Mouse (Mus musculus) bone marrow, adult 2 months (tissue): ENCODE data around the gene Gm42906. TPM values are rescaled to one million over a fixed set of nuclear protein-coding genes. Genes with fewer than 3 reads are reported as not detected.

ENCODE experiments used
- H3K27ac ChIP-seq: fragments of 200-500 bp; 2 replicates; pipeline ENCODE4 v1.5.1; 2012; ENCODE audit warnings: low read depth, mild to moderate bottlenecking, control low read depth, inconsistent platforms, low read length; ENCODE audit not compliant: control insufficient read depth, poor library complexity, insufficient read depth
- H3K4me1 ChIP-seq: fragments of 200-500 bp; 2 replicates; pipeline ENCODE4 v1.6.1; 2011; ENCODE audit warnings: low read length; ENCODE audit not compliant: control insufficient read depth, insufficient read depth
- H3K4me3 ChIP-seq: fragments of 200-500 bp; replicated peaks from 2 replicates; pipeline ENCODE3; 2011; ENCODE audit warnings: mild to moderate bottlenecking, low read depth, low read length, control low read depth; ENCODE audit not compliant: control insufficient read depth
- CTCF ChIP-seq: fragments of 200-500 bp; IDR thresholded peaks from 2 replicates; pipeline ENCODE4 v1.5.1; 2011; ENCODE audit warnings: low read length, control low read depth; ENCODE audit not compliant: control insufficient read depth, insufficient read depth
- POLR2A ChIP-seq: fragments of 200-500 bp; IDR thresholded peaks from 2 replicates; pipeline ENCODE4 v1.6.1; 2011; ENCODE audit warnings: low read depth, mild to moderate bottlenecking, control low read depth, low read length, borderline replicate concordance; ENCODE audit not compliant: control insufficient read depth
- WGBS: fragments of 180-500 bp; shearing (Covaris S2); methylation state at CpG from one replicate; pipeline ENCODE4 v1.1.7; 2018; 5-methylcytosine and 5-hydroxymethylcytosine counted together
- polyA plus RNA-seq: library from polyadenylated mRNA; stranded (reverse); fragments of >200 nt; gene quantifications from 2 replicates; pipeline ENCODE4 v1.2.4, GENCODE M21; 2011; ENCODE audit warnings: low replicate concordance; ENCODE audit not compliant: missing spikeins, insufficient read depth, insufficient read length

Gene Gm42906
- polyA plus RNA-seq, 1 experiment: not detected

- Histone ChIP-seq H3K27ac (no peak overlapping the region), H3K4me3 (no peak overlapping the region), H3K4me1 (no peaks in the 10 kb centered on the region)
- WGBS: 81% methylated on average over 7 of the region's 7 CpGs
- TF ChIP-seq CTCF (no peak), POLR2A (no peak)
These were observed 316.7 kb downstream of the Gm42906 start for GRCm38 (mm10) chr5:151111080-151111871.

GRCm38 (mm10) chr5:151110461-151110908, 317.5 kb downstream of the Gm42906 start:
- Histone ChIP-seq H3K27ac (no peak overlapping the region), H3K4me1 (no peaks in the 10 kb centered on the region), H3K4me3 (no peak overlapping the region)
- no peak for TF ChIP-seq CTCF
- TF ChIP-seq POLR2A: no peak
- WGBS: 63% methylated on average over 6 of the region's 6 CpGs

GRCm38 (mm10) chr5:151109822-151110221, 318.1 kb downstream of the Gm42906 start:
- no peak overlapping the region for H3K4me3 ChIP-seq
- no peak for TF ChIP-seq CTCF
- no peak overlapping the region for H3K27ac ChIP-seq
- 33% methylated on average over 2 of the region's 2 CpGs for WGBS
- H3K4me1 ChIP-seq: no peaks in the 10 kb centered on the region

- no peak overlapping the region for H3K27ac ChIP-seq
- no peak for TF ChIP-seq POLR2A
- TF ChIP-seq CTCF: no peak
- H3K4me1 ChIP-seq: no peaks in the 10 kb centered on the region
- no peak overlapping the region for H3K4me3 ChIP-seq
- WGBS: 74% methylated on average over 7 of the region's 7 CpGs
These were observed 319.0 kb downstream of the Gm42906 start for GRCm38 (mm10) chr5:151108955-151109354.

DNA sequence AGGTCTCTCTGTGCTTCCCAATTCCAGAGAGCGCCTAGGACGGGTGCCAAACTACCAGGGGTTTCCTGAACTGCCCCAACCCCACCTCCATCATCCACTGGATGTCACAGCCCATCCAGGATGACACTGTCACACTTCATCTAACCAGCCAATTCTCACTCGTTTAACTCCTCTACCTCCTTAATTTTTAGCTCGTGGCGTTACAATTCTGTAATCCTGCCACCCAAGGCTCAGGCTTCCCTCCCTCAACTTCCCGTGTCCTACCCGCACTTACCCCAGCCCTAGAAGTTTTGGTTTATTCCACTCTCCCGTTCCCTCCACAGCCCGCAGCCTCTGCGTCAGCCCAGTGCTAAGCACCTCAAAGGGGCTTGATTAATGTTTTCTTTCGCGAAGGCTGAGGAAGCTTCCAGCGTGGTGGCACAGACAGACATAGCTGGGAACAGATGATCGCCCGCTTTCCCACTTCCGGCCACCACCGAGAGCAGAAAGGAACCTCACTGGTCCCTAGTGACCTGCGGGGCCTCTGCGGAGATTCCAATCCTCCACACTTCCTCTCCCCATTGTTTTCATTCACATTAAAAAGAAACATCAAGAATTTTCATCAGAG, 319.6 kb downstream of the Gm42906 start:
- no peak overlapping the region for H3K27ac ChIP-seq
- H3K4me3 ChIP-seq: no peak overlapping the region
- WGBS: 16% methylated on average over 19 of the region's 19 CpGs
- H3K4me1 ChIP-seq: no peaks in the 10 kb centered on the region
- no peak for TF ChIP-seq POLR2A
- no peak for TF ChIP-seq CTCF

DNA sequence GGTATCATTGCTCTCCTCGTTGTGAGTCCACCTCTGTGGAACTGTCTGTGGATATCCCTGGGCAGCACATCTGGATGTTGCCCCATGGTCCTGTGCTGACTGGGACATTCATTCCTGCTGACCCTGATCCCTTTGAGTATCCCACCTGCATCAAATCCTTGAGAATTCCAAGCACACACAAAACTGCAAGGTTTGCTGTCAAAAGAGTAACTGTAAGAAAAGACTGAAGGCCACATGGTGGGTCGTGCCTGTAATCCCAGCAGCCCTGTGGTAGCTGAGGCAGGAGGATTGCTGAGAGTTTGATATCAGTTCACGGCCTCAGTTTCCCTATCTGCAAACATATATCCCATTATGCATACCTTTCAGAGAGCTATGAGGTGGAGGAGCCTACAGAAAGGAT, 321.1 kb downstream of the Gm42906 start:
- Histone ChIP-seq H3K4me3 (no peak overlapping the region), H3K27ac (no peak overlapping the region), H3K4me1 (no peaks in the 10 kb centered on the region)
- 72% methylated on average over 3 of the region's 3 CpGs for WGBS
- TF ChIP-seq CTCF: no peak
- TF ChIP-seq POLR2A: no peak

DNA sequence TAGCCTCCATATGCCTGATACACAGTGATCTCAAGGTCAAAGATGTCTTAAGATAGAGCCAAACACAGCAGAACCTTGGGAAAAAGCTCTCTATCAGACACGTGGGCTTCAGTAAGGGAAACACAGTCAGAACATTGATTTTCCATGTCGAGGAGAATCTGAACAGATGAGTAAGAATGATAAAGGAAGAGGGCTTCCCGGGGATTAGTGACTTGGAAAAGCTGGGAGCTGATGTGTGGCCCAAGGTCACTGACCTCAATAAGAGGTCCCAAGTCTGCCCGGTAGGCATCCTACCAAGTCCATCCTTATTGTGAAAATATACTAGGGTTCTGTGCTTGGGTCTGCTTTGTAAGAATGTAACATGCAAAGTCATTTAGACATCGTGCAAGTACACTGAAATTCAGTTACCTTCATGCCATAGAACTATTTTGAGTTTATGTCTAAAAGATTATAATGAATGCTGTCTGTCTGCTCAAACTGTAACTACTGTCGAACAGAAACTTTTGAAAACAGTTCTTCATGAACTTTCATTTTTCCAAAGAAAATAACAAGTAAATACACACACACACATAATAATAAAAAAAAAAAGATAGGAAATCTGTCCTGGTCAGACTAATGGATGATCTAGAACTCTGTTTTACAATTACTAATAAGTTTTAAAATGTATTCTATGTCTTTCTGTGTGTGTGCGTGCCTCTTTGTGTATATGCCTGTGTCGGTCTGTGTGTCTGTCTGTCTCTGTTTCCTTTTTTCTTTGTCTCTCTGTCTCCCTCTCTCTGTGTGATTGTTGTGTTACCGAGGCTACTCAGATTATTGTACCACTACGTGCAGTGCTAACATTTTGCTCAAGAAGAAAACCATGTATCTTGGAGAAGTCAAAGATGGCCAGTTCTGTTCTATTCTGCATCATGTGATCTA, 322.6 kb downstream of the Gm42906 start:
- TF ChIP-seq POLR2A: no peak
- TF ChIP-seq CTCF: no peak
- Histone ChIP-seq H3K4me3 (no peak overlapping the region), H3K27ac (no peak overlapping the region), H3K4me1 (no peaks in the 10 kb centered on the region)
- WGBS: 78% methylated on average over 10 of the region's 10 CpGs

DNA sequence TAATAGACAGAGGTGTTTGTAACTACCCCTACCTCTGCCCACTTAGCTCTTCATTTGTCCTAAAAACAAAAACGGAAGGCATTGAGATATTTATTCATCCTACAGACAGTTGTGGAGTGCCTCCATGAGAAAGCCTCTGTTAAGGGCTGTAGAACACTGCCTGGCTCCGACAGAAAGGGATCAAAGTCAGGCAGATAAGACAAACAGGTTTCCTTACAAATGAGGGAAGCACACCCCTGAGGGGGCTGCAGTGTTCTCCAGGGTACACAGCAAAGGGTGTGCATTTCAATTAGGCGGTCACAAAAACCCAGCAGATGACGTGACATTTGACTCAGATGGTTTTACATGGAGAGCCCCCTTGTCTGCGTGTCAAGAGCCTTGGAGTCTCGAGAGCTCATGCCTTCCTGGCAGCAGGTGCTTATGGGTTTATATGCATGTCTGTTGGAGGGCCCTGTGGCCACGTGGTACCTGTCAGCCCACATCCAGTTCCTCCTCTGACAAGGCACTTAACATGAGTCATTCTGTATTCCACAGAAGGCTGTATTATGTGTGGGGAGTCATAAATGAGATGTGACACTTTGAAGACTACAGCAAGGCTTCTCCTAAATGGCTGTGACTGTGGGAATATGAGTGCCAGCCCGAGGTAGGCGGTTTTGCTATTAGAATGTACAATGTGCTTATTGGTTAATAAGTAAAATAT, 323.5 kb downstream of the Gm42906 start:
- Histone ChIP-seq H3K4me1 (no peaks in the 10 kb centered on the region), H3K27ac (no peak overlapping the region), H3K4me3 (no peak overlapping the region)
- TF ChIP-seq POLR2A (no peak), CTCF (no peak)
- 39% methylated on average over 9 of the region's 9 CpGs for WGBS
